Mouse (Mus musculus) limb, embryonic 14.5 days (tissue): ENCODE data around the gene Trmt6. TPM values are rescaled to one million over a fixed set of nuclear protein-coding genes. Genes with fewer than 3 reads are reported as not detected.

Experiments used
- ATAC-seq: fragments of 200-750 bp; cut with Nextera tagmentation; 2 replicates; pipeline ENCODE4 v1.8.0; 2017; ENCODE audit warnings: low read depth, moderate number of reproducible peaks, moderate TSS enrichment; ENCODE audit not compliant: low FRiP score
- DNase-seq: peaks from one replicate; pipeline ENCODE4 v3.0.0-alpha.2; 2015; ENCODE audit warnings: low spot score
- H3K27ac ChIP-seq: fragments of 300-500 bp; sonication (generic); replicated peaks from 2 replicates; pipeline ENCODE4 v1.5.1; 2014; ENCODE audit warnings: low read depth, mild to moderate bottlenecking, low read length, moderate library complexity, mixed read lengths
- H3K27me3 ChIP-seq: fragments of 300-500 bp; sonication (generic); 2 replicates; pipeline ENCODE4 v1.6.1; 2014; ENCODE audit warnings: low read length, mixed read lengths; ENCODE audit not compliant: control insufficient read depth, insufficient read depth
- H3K36me3 ChIP-seq: fragments of 300-500 bp; sonication (generic); 2 replicates; pipeline ENCODE4 v1.6.1; 2014; ENCODE audit warnings: mild to moderate bottlenecking, low read length, moderate library complexity, mixed read lengths; ENCODE audit not compliant: control insufficient read depth, insufficient read depth
- H3K4me1 ChIP-seq: fragments of 300-500 bp; sonication (generic); 2 replicates; pipeline ENCODE4 v1.6.1; 2014; ENCODE audit warnings: antibody characterized with exemption, low read length, mixed read lengths; ENCODE audit not compliant: control insufficient read depth, insufficient read depth
- H3K4me2 ChIP-seq: fragments of 300-500 bp; sonication (generic); replicated peaks from 2 replicates; pipeline ENCODE4 v1.6.1; 2014; ENCODE audit warnings: low read depth, mild to moderate bottlenecking, low read length, moderate library complexity; ENCODE audit not compliant: severe bottlenecking
- H3K4me3 ChIP-seq: fragments of 300-500 bp; sonication (generic); replicated peaks from 2 replicates; pipeline ENCODE4 v1.5.1; 2014; ENCODE audit warnings: low read length
- H3K9ac ChIP-seq: fragments of 300-500 bp; sonication (generic); 2 replicates; pipeline ENCODE4 v1.6.1; 2014; ENCODE audit warnings: mild to moderate bottlenecking, low read depth, low read length, moderate library complexity; ENCODE audit not compliant: severe bottlenecking
- H3K9me3 ChIP-seq: fragments of 300-500 bp; sonication (generic); 2 replicates; pipeline ENCODE4 v1.6.1; 2016; ENCODE audit warnings: low read length; ENCODE audit not compliant: control insufficient read depth
- POLR2A ChIP-seq: fragments of 200-500 bp; IDR thresholded peaks from 2 replicates; pipeline ENCODE4 v1.8.0; 2012; ENCODE audit warnings: inconsistent platforms, mild to moderate bottlenecking, moderate library complexity, borderline replicate concordance; ENCODE audit not compliant: insufficient read depth, insufficient read length; ENCODE audit errors: extremely low read depth
- WGBS: fragments of 180-500 bp; shearing (Covaris S2); extraction: QIAGEN DNeasy Blood & Tissue Kit; methylation state at CpG from one replicate; pipeline ENCODE4 v1.1.7; 2014; 5-methylcytosine and 5-hydroxymethylcytosine counted together
- polyA plus RNA-seq, 2 experiments: library from polyadenylated mRNA; depleted of rRNA in 1 of 2; stranded (reverse) in 1 of 2; unstranded in 1 of 2; fragments of >200 nt; fragmentation: Nextera tagmentation in 1 of 2; extraction: Ambion mirVana in 1 of 2; gene quantifications; 2 replicates each; pipeline versions ENCODE4 v1.2.1 to v1.2.3; 2012 to 2014

Trmt6 gene
- polyA plus RNA-seq, 2 experiments: 22.1 to 29.1 TPM

DNA sequence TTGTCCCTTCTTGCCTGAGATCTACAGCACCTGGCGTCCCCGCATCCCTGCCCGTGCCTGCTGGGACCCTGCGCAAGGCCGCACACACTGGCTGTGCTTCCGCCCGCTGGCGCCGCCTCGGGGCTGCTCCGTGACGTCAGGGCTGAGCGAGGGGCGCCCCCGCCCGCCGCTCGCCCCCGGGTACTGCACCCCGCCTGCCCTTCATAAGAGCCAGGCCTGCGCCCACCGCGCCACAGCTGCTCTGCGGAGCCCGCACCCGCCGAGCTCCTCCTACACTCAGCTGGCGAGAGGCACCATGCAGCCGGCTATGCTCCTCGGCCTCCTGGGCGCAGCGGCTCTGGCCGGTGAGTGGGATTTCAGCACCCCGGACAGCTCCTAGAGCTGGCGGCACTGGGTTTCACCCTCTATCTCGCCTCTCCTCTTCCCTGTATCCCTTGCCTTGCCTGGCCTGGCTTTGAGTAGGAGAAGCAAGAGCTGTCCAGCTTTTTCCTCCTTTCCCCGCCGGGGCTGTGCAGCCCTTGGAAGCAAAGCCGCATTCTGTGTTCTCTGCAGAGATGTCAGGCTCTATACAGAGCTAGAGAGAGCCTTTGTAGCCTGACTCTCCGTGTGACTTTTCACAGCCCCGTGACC lies 34.3 kb downstream of the Trmt6 start:
- Histone ChIP-seq H3K4me3 (peak overlapping the region; percentile 36), H3K4me2 (peak overlapping the region; percentile 86), H3K36me3 (no peaks in the 10 kb centered on the region), H3K9ac (no peak overlapping the region), H3K9me3 (no peaks in the 10 kb centered on the region), H3K27me3 (peaks cover 8% of the 10 kb centered on the region; the same call in 1 of the 2 replicates), H3K27ac (no peak overlapping the region), H3K4me1 (0 out of 2 replicates have a peak, but pooled peaks cover 4% of the 10 kb centered on the region)
- DNase-seq: peak; percentile 95
- no peak for TF ChIP-seq POLR2A
- ATAC-seq: peak; percentile 97
- under 1% methylated on average over 25 of the region's 41 CpGs for WGBS

GRCm38 (mm10) chr2:132780978-132781377 lies 34.9 kb downstream of the Trmt6 start, which contains the start of gene Chgb:
TSS of gene Chgb (plus strand) at chr2:132781278.
- WGBS: 15% methylated on average over 4 of the region's 4 CpGs
- H3K27ac ChIP-seq: no peak within 1 kb of the TSS
- H3K27me3 ChIP-seq: peaks cover 8% of the 10 kb centered on the region; the same call in 1 of the 2 replicates
- DNase-seq (no peak), ATAC-seq (no peak)
- no peak within 1 kb of the TSS for H3K9ac ChIP-seq
- 0 out of 2 replicates have a peak, but pooled peaks cover 4% of the 10 kb centered on the region for H3K4me1 ChIP-seq
- H3K9me3 ChIP-seq: no peaks in the 10 kb centered on the region
- no peaks in the 10 kb centered on the region for H3K36me3 ChIP-seq
- no peak for TF ChIP-seq POLR2A
- H3K4me2 ChIP-seq: peak within 1 kb of the TSS; percentile 86
- H3K4me3 ChIP-seq: peak within 1 kb of the TSS; percentile 36

DNA sequence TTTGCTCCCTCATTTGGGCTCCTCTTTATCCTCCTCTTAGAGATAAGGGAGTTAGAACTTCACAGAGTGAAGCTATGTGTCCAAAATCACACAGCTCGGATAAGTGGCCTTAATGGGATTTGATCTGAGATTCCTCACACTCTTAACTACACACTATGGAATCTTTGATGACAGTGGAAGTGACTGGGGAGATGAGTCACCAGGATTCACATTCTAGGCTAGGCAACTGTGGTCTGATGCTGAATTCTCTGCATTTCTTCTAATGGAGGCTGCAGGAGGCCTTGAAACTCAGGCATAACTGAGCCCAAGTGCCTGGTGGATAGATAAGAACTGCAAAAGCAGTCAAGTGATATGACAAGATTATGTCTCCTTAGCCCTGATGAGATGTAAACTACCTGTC lies 45.0 kb downstream of the Trmt6 start:
- Histone ChIP-seq H3K4me3 (no peak overlapping the region), H3K9ac (no peak overlapping the region), H3K27me3 (no peaks in the 10 kb centered on the region), H3K9me3 (no peaks in the 10 kb centered on the region), H3K4me2 (no peak overlapping the region), H3K36me3 (no peaks in the 10 kb centered on the region), H3K4me1 (no peaks in the 10 kb centered on the region), H3K27ac (no peak overlapping the region)
- ATAC-seq: no peak
- DNase-seq: no peak
- no peak for TF ChIP-seq POLR2A
- 76% methylated on average over 1 of the region's 1 CpGs for WGBS

GRCm38 (mm10) chr2:132757911-132758310 lies 57.9 kb downstream of the Trmt6 start:
- ATAC-seq: no peak
- no peak overlapping the region for H3K9ac ChIP-seq
- WGBS: 75% methylated on average over 5 of the region's 5 CpGs

More at GRCm38 (mm10) chr2:132757911-132758310, 57.9 kb downstream of the Trmt6 start:
- Histone ChIP-seq H3K9me3 (no peaks in the 10 kb centered on the region), H3K4me3 (no peak overlapping the region), H3K27me3 (no peaks in the 10 kb centered on the region), H3K27ac (no peak overlapping the region), H3K36me3 (no peaks in the 10 kb centered on the region), H3K4me1 (no peaks in the 10 kb centered on the region), H3K4me2 (no peak overlapping the region)
- TF ChIP-seq POLR2A: no peak
- DNase-seq: no peak

Other genes starting within 250 kb of the Trmt6 start
- 32.5 and 34.6 TPM in 2 replicates for gene Gpcpd1, start 228.3 kb downstream of the Trmt6 start, polyA plus RNA-seq (2012; rRNA removed)
- 41.7 and 43.4 TPM in 2 replicates for gene Gpcpd1, start 228.3 kb downstream of the Trmt6 start, polyA plus RNA-seq (2014; fragmentation: Nextera tagmentation; extraction: Ambion mirVana)
- gene Shld1, start 129.1 kb downstream of the Trmt6 start, polyA plus RNA-seq (2012; rRNA removed): 16.3 and 17.4 TPM in 2 replicates
- gene Shld1, start 129.1 kb downstream of the Trmt6 start, polyA plus RNA-seq (2014; fragmentation: Nextera tagmentation; extraction: Ambion mirVana): 20.1 and 20.5 TPM in 2 replicates
- 0.13 and 0.35 TPM in 2 replicates for gene Chgb, start 34.8 kb downstream of the Trmt6 start, polyA plus RNA-seq (2012; rRNA removed)
- gene Chgb, start 34.8 kb downstream of the Trmt6 start, polyA plus RNA-seq (2014; fragmentation: Nextera tagmentation; extraction: Ambion mirVana): 0.11 and 0.28 TPM in 2 replicates
- 8.7 and 9.6 TPM in 2 replicates for gene Mcm8, start 86 bp upstream of the Trmt6 start, polyA plus RNA-seq (2012; rRNA removed)
- gene Mcm8, start 86 bp upstream of the Trmt6 start, polyA plus RNA-seq (2014; fragmentation: Nextera tagmentation; extraction: Ambion mirVana): 9.1 and 13.8 TPM in 2 replicates
- 33.5 and 40.0 TPM in 2 replicates for gene Crls1, start 30.6 kb upstream of the Trmt6 start, polyA plus RNA-seq (2012; rRNA removed)
- 33.9 and 35.5 TPM in 2 replicates for gene Crls1, start 30.6 kb upstream of the Trmt6 start, polyA plus RNA-seq (2014; fragmentation: Nextera tagmentation; extraction: Ambion mirVana)
- 0.31 and 0.36 TPM in 2 replicates for gene Lrrn4, start 64.8 kb upstream of the Trmt6 start, polyA plus RNA-seq (2012; rRNA removed)
- gene Lrrn4, start 64.8 kb upstream of the Trmt6 start, polyA plus RNA-seq (2014; fragmentation: Nextera tagmentation; extraction: Ambion mirVana): 0.32 and 0.51 TPM in 2 replicates
- 2.9 and 3.9 TPM in 2 replicates for gene Fermt1, start 129.9 kb upstream of the Trmt6 start, polyA plus RNA-seq (2012; rRNA removed)
- gene Fermt1, start 129.9 kb upstream of the Trmt6 start, polyA plus RNA-seq (2014; fragmentation: Nextera tagmentation; extraction: Ambion mirVana): 16.2 and 19.5 TPM in 2 replicates